Mouse (Mus musculus): ENCODE measurements around the gene Gm49322.
"Not testable (repeated sequence)": the region's sequence is repeated elsewhere in the genome, so short reads cannot be mapped to it uniquely, and the experiment has no call there.

Gm49322 gene

DNA sequence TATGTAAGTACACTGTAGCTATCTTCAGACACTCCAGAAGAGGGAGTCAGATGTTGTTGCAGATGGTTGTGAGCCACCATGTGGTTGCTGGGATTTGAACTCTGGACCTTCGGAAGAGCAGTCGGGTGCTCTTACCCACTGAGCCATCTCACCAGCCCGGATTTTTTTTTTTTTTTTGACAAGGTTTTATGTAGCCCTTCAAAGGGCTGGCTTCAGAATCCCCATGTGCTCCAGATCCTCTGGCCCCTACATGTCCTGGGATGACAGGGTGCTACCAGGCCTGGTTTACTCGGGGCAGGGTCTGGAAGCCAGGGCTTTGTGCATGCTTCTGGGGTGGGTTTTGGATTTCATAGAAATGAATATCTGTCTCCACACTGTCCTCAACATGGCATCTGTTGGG is at the start of gene Gm49322:
Gene Gm49322, plus strand, starts transcription at position 301 of the 400 bp plus-strand sequence.
- DNase-seq (ENCODE audit: low read depth, low spot score) = not testable (repeated sequence)

DNA sequence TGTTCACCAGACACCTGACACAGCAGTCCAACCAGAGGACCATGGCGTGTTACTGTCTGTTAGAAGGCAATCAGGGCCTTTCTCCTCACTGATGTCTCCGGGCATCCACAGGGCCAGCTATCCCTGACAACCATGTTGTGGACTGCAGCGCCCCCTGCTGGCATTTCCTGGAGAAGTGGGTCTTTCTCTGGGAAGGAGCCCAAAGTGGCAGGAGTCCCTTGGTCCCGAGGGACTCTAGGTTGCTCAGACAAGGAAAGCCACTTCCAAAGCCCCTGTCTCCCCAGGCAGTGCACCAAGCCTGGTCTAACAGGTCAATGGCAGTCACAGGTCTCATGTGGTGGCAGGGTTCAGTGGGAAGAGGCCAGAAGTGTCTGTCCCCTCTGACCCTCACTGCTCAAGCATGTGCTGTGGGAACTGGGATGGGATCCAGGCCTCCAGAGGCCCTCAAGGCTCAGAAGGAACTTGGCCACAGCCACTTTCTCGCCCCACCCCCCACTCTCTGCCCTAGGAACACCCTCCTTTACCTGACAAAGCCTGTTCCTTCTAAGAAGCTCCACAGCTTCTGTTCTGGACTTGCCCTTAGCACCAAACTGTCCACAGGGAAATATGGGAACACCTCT is 48.4 kb upstream of the Gm49322 start:
- peak; percentile 70 for DNase-seq (ENCODE audit: low read depth, low spot score)

DNA sequence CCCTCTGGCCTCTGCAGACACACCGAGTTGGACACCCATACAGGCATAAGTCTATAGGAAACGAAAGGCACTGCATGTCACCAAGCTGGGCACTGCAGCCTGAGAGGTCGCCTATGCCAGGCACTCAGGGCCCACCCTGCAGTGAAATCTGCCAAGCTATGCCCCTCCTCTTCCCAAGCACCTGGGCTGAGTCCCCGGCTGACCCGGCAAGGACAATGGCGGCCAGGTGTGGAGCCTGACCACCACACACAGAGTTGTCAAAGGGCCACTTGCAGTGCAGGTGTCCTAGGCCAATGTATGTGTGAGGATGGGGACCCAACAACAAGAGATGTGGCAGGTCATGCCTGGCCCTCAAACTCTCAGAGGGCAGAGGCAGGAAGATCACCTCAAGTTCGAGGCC is 46.4 kb upstream of the Gm49322 start:
- no peak for DNase-seq (ENCODE audit: low read depth, low spot score)

DNA sequence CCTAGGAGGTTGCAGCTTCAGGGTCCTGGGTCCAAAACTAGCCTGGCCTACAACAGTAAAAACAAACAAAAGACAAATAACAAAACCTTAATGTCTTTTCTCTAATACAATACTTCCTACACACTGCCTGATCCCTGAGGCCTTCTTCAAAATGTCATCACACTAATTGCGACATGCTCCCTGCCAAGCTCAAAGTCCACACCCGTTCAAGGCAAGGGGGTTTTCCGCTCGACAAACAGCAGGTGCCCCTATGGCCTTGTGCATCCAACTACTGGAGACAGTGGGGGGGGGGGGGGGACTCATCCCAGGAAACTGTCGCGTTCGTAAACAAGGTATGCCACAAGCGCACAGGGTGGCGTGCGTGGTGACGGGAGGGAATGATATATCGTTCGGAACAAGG is 45.2 kb upstream of the Gm49322 start:
- no peak for DNase-seq (ENCODE audit: low read depth, low spot score)

DNA sequence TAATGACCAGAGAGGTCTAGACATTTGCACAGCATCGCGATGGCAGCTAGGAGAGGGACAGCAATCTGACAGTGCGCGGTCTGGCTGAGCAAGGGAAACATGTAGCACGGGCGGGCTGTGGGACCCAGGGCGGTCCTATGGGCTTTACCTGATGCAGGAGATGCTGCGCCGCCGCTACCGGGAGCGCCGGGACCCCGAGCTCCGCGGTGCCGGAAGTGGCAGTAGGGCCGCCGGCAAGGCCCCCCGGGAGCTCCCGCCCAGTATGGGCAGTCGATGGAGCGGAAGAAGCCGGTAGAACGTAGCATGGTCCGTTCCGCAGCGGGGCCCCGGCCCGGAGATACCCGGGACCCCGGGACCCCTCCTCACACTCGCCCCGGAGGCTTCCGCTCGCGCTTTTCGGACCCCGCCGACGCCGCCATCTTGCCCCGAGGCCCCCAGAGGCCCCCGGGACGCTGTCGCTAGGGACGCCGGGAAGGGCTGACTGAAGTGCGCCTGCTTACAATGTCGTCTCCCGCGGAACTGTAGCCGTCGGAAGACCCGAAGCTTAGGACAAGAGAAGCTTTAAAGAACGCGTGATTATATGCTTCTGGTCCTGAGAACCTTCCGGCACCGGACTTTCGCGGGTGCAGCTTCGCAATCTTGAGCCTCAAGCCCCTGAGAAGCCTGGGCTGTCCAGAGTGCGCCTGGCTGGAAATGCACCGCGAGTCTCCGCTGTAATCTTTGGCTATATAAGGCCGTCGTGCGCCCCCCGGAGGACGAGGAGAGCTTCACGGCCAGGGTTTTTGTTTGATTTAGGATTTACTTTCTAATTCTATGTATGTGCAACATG is 44.5 kb upstream of the Gm49322 start, which contains the start of gene Rexo1:
Gene Rexo1, minus strand, starts transcription at position 445 of the 829 bp plus-strand sequence.
- DNase-seq (ENCODE audit: low read depth, low spot score) = peak; percentile 98

DNA sequence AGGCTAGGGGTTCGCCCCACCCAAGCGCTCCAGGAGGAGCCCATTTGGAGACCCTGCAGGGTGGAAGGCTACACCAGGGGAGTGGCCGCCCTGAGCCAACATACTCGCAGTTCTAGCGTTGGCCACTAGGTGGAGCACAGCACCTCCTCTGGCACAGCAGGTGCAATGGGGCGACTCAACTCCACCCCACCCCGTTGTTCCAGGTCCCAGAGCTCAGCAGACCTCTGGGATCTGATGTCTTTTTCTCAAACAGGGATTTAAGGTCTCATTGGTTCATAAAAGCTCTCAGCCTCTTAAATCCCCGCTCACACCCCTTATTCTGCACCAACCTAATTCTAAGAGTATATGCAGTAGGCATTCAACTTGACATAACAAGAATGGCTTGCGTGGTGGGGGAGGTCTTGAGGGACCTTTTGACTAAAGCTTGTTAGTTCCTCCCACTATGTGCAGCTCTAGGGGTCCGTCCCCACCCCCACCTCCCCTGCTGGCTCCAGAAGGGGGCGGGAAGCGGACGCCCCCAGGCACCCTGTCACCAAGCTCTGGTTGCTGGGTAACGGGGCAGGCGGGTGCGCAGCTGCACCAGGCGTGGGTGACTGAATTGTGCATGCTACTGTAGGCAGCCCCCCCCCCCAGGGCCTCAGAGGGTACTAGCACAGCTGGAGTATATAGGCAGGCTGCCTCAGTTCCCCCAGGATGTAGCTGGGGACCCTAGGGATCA is 39.3 kb upstream of the Gm49322 start:
- peak; percentile 93 for DNase-seq (ENCODE audit: low read depth, low spot score)

DNA sequence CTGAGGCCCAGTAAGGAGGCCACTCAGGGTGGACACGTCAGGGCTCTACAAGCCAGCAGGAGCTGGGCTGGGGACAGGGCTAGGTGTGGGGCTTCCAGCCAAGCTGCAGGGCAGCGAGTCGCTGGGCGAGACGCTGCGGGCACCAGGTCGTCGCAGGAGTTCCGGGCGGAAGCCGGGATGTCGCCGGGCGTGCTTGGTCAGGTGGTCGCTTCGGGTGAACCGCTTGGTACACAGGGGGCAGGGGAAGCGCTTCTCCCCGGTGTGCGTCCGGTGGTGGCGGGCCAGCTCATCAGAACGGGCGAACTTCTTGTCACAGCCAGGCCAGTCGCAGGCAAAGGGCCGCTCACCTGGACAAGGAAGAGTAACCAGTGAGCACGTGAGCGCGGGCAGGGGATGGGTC is 36.9 kb upstream of the Gm49322 start:
- DNase-seq (ENCODE audit: low read depth, low spot score) = no peak

DNA sequence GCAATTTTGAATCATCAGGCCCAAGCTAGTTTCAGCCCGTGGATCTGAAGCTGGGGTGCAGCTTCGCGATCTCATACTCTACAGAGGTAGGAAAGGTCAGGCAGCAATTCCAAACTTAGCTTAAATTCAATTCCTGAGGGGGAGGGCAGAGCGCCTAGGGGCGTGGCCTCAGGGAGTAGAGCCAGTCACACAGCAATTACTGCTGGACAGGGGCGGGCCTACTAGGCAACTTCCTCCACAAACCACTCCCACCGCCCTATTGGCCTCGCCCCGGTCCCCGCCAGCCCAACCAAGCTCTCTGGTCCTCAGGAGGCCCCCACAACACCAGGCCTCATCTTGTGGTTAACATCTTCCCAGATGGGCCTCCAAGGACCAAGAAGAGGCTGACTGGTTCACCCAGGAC is 36.2 kb upstream of the Gm49322 start:
- peak; percentile 50 for DNase-seq (ENCODE audit: low read depth, low spot score)

DNA sequence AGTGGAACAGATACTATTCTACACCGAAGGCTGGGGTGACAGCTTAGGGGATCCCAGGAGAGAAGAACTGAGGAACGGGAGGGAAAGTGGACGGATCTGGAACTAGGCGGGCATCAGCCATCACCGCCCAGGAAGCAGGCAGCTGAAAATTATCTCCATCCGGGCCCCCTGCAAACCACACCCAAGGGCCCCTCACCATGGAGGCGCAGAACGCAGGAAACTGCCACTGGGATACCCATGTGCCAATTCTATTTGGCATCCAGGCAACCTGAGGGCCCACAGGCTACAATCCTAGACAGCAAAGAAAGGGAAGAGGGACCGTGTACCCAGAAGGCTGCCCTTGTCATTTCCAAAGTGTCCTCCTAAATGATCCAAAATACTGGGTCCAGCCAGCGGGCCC is 35.4 kb upstream of the Gm49322 start:
- no peak for DNase-seq (ENCODE audit: low read depth, low spot score)

DNA sequence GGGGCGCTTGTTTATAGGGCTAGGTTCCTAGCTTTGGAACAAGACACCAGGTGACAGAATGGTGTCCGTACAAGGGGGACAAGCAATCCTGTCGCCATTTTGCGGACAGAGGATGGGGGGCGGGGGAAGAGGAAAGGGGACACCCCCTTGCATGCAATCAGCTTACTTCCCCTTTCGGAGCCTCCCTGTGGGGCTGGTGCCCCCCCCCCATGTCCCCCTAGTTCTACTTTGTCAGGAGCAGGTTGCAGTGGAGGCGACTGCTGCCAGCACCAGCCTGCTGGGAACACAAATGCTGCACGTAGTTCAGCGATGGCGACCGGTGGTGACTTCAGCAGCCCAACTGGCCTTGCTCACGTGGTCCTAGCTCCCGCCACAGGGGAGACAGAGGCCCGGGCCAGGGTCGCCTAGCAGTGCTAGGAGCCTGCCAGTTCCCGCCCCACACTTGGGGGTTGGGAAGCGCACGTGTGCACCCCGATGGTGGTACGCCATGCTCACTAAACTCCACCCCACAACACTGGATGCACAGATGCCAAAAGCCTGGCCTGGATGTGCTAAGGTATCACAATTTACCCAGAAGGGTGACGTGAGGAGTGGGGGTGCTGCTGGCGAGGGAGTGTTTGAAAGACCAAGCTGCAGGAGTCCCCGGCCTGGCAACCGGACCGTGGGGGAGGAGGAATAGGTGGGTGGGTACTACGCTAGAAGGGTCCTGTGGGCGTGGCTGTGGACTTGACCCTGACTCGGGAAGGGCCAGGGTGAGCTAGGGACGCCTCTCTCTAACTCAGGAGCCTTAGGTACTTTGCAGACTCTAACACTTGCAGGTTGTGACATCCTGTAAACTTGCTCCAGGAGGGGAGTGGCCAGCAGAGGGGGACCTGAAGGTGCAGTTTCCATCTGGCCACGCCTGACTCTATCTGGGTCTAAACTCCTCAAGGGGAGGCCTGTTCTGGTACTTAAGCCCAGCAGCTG is 34.7 kb upstream of the Gm49322 start:
- DNase-seq (ENCODE audit: low read depth, low spot score) = peak; percentile 52

DNA sequence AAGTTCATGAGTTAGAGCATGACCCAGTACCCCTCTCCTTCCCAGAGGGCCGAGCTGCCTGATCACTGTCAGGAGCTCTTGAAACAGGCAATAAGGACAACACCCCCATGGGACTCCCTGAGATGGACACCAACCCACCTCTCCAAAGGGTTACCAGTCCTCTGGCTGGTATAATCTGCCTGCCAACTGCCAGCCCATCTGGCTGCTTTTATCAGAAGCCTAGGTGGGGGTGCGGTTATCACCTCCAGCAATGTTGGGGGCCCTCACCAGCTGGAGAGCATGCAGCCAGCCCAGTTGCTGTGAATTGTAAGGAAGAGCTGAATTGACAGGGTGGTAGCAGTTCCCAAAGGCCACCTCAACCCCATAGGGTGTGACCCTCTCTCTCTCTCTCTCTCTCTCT is 33.3 kb upstream of the Gm49322 start:
- DNase-seq (ENCODE audit: low read depth, low spot score) = no peak

DNA sequence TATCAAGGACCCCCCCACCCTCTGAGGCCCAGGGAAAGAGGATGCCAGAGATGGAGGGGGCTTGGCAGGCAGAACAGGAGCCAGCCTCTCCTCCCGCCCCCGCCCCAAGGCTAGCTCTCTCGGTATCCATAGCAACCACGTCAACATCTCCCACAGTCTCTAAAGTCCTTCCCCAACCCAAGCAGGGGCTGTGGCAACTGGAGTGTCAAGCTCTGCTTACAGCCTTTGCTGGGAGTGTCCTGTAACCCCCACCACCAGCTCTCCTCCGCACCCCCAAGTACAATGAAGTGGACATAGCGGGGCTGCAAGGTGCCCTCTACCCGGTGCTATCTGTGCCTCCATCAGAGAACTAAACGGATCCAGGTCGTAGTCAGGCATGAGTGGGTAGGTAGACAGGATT is 31.9 kb upstream of the Gm49322 start:
- DNase-seq (ENCODE audit: low read depth, low spot score) = peak; percentile 91

DNA sequence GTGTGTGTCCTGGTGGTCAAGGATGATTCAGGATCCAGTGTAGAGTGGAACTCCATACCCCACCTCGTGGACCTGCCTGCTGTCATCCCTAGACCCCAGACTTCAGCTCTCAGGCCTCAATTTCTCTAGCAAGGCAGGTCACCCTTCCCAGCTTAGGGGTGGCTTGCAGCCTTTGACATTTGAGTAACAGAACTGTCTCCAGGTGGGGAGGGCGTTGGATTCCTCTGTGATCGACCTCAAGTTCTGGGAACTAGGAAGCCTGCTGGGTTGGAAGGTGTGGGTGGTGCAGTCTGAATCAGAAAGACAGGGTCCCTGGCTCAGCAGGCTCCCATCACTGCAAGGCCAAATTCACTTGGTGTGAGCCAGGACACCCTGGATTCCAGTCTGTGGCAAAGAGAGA is 30.9 kb upstream of the Gm49322 start:
- peak; percentile 60 for DNase-seq (ENCODE audit: low read depth, low spot score)

DNA sequence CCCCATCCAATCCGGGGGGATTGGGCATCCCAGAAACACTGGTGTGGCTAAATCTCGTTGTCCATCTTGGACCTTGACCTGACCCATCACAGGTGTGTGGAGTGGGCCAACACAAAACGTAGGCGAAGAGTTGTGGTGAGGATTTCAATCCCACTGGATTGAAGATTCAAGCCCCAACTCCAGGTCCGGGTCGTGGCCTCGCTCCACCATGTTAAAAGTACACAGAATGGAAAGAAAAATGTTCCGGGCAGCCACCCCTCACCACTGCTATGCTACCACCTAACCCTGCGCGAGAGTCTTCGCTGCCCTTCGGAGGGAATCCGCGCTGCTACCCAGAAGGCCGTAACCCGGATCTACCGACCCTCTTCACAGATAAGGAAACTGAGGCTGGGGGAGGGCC is 29.9 kb upstream of the Gm49322 start:
- no peak for DNase-seq (ENCODE audit: low read depth, low spot score)

DNA sequence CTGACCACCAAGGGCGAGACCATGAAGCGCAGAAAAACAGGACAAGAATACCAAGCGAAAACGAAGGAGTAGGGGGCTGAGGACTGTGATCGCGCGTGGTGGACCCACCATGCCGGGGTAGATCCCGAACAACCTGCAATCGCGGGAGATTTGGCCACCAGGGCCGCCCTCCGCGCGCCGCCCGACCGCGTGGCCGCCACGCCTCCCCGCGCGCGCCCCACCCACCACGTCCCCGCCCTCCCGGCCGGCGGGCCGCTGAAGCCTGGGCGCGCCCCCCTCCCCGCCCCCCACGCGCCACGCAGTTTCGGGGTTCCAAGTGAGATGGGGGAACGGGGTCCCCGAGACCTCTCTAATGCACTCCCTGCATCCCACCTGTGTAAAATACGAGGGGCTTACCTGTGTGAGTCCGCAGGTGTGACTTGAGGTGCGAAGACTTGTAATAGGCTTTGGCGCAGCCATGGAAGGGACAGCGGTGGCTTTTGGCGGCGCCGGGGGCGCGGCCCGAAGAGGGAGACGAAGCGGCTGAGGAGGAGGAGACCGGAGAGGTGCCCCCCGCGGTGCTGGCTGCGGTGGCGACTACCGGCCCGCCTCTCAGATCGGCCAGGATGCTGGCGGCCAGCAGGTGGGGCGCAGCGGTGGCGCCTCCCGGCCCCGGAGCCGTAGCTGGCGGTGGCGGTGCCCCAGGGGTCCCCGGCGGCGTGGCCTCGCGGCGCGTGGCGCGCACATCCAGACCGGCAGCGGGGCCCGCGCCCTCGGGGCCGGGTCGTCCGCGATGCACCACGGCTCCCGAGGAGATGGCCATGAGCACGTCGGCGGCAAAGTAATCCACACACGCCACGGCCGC is 29.2 kb upstream of the Gm49322 start:
- DNase-seq (ENCODE audit: low read depth, low spot score) = no peak

DNA sequence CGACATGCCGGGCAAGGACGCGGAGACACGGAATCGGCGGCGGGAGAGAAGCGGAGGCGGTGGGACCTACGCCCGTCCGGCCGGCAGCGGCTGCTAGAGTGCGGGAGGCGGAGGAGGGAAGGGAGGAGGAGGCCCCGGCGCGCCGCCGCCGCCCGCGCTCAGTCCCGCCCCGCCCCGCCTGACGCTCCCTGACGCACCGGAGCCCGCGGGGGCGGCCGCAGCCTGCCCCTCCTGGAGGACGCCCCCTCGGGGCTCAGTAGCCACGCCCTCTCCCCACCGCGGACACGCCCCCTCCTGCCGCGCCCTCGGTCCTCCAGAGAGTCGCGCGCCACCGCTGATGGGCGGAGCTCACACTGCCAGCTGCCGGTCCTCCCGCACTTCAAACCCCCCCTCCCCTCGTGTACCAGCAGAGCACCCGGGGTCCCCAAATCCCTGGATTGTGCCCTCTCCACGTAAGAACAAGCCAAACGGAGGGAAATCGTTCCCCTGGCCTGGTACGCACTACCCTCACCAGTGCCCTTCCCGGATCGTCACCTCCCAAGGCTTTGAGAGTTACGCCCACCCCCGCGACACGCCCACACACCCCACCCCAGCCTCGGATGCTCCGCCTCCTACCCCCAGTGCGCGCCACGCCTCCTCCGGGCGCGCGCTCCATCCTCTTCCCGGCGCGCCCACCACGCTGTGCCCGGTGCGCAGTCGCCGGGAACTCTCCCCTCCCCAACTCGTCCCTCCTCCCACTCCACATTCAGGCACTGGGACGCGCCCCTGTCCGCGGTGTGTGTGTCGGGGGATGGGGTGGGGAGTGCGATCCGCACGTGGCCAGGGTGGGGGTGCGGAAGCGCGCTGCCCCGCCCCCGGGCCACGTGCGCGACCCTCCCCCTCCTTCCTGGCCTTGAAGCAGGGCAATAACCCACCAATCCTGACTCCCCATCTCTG is 28.4 kb upstream of the Gm49322 start, which contains the start of gene Klf16:
Gene Klf16, minus strand, starts transcription at position 127 of the 936 bp plus-strand sequence.
- peak; percentile 96 for DNase-seq (ENCODE audit: low read depth, low spot score)

DNA sequence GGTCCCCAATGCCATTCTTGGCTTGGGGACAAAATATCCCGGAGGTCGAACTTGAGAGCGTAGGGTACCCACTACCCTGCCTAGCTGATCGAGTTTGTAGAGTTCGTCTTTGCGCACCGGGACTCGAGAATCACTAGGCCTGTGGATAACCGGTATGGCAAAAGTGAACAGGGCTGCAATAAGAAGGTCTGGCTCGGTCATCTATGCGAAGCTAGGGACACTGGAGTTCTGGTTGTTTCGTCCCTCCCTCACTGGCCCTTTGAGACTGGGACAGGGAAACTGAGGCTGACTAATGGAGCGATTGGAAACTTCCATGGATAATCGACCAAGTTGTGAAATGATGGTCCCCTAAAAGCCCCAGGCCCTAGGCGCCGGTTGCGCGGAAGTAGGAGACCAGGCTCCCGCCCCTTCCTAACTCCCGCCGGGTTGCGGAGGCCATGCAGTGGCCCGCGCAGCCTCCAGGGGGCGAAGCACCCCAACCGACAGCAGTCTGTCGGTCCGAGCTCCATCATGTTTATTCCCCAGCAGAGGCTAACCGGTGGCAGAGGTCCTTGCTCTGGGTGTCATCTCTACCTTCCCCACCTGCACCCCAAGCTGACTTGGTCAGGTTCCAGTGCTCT is 27.6 kb upstream of the Gm49322 start:
- DNase-seq (ENCODE audit: low read depth, low spot score) = peak; percentile 78

DNA sequence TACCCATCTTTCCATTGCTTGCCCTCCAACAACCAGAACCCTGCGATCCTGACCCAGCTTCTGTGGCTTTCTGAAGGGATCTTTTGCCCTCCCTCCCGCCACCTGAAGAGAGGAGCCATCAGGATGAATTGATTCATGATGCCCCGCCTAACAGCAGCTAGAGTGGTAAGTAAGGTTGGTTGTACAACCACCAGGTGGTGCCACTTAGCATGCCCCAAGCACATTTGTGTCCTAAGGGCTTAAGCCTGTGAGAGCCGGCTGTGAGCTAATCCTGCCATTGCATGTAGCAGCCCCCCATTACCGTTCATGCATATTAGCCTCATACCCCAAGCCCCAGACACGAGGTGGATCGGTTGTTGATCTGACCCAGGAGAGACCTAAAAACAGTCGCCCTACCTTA is 26.9 kb upstream of the Gm49322 start:
- peak; percentile 86 for DNase-seq (ENCODE audit: low read depth, low spot score)

DNA sequence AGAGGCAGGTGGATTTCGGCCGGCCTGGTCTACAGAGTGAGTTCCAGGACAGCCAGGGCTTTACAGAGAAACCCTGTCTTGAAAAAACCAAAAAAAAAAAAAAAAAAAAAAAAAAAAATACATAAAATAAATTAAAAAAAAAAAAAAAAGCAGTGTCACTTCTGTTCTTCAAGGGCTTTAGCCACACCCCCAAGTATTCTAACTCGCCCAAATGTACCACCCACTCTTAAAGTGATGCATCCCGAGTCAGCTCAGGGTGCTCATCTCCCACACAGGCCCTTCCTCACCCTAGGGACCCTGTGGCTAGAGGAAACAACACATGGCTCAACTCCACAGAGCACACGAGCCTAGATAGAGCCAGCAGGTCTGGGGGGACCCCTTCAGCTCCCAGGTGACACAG is 22.8 kb upstream of the Gm49322 start:
- DNase-seq (ENCODE audit: low read depth, low spot score) = peak; percentile 57
